Mouse (Mus musculus) liver, embryonic 12.5 days (tissue): Measurements from ENCODE around the gene Hcn2. TPM values are rescaled to one million over a fixed set of nuclear protein-coding genes. Genes with fewer than 3 reads are reported as not detected.

Experiments used
- ATAC-seq: fragments of 200-750 bp; cut with Nextera tagmentation; 2 replicates; pipeline ENCODE4 v1.8.0; 2017; ENCODE audit warnings: moderate number of reproducible peaks, mild to moderate bottlenecking, moderate library complexity
- H3K27ac ChIP-seq: fragments of 300-500 bp; sonication (generic); 2 replicates; pipeline ENCODE4 v1.5.1; 2016; ENCODE audit warnings: mild to moderate bottlenecking
- H3K27me3 ChIP-seq: fragments of 300-500 bp; sonication (generic); replicated peaks from 2 replicates; pipeline ENCODE4 v1.6.1; 2016; ENCODE audit warnings: mild to moderate bottlenecking, moderate library complexity
- H3K36me3 ChIP-seq: fragments of 300-500 bp; sonication (generic); 2 replicates; pipeline ENCODE4 v1.6.1; 2016; ENCODE audit warnings: mild to moderate bottlenecking, moderate library complexity
- H3K4me1 ChIP-seq: fragments of 300-500 bp; sonication (generic); 2 replicates; pipeline ENCODE4 v1.6.1; 2016
- H3K4me2 ChIP-seq: fragments of 300-500 bp; sonication (generic); 2 replicates; pipeline ENCODE4 v1.6.1; 2016; ENCODE audit warnings: mild to moderate bottlenecking, moderate library complexity
- H3K4me3 ChIP-seq: fragments of 300-500 bp; sonication (generic); 2 replicates; pipeline ENCODE4 v1.5.1; 2016; ENCODE audit warnings: mild to moderate bottlenecking, moderate library complexity
- H3K9ac ChIP-seq: fragments of 300-500 bp; sonication (generic); 2 replicates; pipeline ENCODE4 v1.6.1; 2016; ENCODE audit warnings: mild to moderate bottlenecking, moderate library complexity
- H3K9me3 ChIP-seq: fragments of 300-500 bp; sonication (generic); replicated peaks from 2 replicates; pipeline ENCODE4 v1.6.1; 2016; ENCODE audit warnings: mild to moderate bottlenecking, moderate library complexity
- WGBS: fragments of 180-500 bp; shearing (Covaris S2); methylation state at CpG from one replicate; pipeline ENCODE4 v1.1.7; 2016; ENCODE audit not compliant: insufficient replicate concordance; 5-methylcytosine and 5-hydroxymethylcytosine counted together
- polyA plus RNA-seq: library from polyadenylated mRNA; unstranded; fragments of >200 nt; fragmentation: Nextera tagmentation; extraction: Ambion mirVana; gene quantifications from 2 replicates; pipeline ENCODE4 v1.2.1, GENCODE M21; 2016

The Hcn2 gene
- 0.11 TPM in 1 of 2 replicates, not detected in the other for polyA plus RNA-seq

DNA sequence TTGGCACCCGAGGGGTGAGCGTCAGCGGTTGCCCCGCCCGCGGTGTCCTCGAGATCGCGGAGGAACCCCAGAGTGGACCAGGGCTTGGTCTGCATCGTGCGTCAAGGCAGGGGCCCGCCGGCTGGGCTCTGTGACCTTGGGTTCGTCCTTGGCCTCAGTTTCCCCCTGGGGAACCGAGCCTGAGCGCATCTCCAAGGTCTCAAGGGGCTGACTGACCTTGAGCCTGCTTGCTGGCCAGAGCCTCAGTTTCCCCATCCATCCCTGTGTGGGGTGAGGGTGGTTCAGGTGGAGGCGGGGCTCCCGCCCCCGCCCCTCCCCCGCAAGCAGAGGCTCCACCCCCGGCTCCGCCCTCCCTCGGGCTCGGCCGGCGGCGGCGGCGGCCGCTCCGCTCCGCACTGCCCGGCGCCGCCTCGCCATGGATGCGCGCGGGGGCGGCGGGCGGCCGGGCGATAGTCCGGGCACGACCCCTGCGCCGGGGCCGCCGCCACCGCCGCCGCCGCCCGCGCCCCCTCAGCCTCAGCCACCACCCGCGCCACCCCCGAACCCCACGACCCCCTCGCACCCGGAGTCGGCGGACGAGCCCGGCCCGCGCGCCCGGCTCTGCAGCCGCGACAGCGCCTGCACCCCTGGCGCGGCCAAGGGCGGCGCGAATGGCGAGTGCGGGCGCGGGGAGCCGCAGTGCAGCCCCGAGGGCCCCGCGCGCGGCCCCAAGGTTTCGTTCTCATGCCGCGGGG lies at the start of gene Hcn2:
TSS of gene Hcn2 (plus strand) at position 381 of the 734 bp plus-strand sequence.
- no peaks in the 10 kb centered on the region for H3K9me3 ChIP-seq
- no peak for ATAC-seq
- WGBS = 2% methylated on average over 58 of the region's 91 CpGs
- peaks cover 78% of the 10 kb centered on the region for H3K27me3 ChIP-seq
- peak within 1 kb of the TSS; percentile 66 for H3K4me3 ChIP-seq
- no peak within 1 kb of the TSS for H3K27ac ChIP-seq
- peak within 1 kb of the TSS; percentile 86 for H3K4me2 ChIP-seq
- H3K9ac ChIP-seq = peak within 1 kb of the TSS; percentile 41; the same call in 1 of the 2 replicates
- peaks cover 9% of the 10 kb centered on the region for H3K36me3 ChIP-seq
- peaks cover 44% of the 10 kb centered on the region for H3K4me1 ChIP-seq

DNA sequence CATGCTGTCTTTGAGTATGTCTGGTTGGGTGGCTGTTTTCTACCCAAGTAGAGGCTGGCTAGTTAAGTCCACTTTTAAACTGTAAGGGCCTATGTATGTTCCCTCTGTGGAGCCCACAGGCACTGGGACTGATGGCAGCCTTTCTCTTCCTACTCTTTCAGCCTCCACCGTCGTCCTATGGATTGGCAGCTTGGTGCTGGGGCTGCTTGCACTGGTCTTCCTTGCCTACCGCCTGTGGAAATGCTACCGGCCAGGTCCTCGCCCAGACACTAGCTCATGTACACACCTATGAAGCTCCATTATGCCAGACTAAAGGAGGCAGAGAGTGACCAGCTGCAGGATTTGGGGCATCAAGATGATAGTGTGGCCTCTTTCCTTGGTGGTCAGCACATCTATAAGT lies 48.4 kb upstream of the Hcn2 start:
- no peak for ATAC-seq
- H3K27ac ChIP-seq = no peak overlapping the region
- H3K4me3 ChIP-seq = no peak overlapping the region
- H3K9ac ChIP-seq = no peak overlapping the region
- 0 out of 2 replicates have a peak, but pooled peaks cover 8% of the 10 kb centered on the region for H3K27me3 ChIP-seq
- WGBS = 65% methylated on average over 5 of the region's 5 CpGs
- peaks cover 28% of the 10 kb centered on the region for H3K4me1 ChIP-seq
- no peaks in the 10 kb centered on the region for H3K9me3 ChIP-seq
- peaks cover 6% of the 10 kb centered on the region for H3K36me3 ChIP-seq
- H3K4me2 ChIP-seq = no peak overlapping the region

DNA sequence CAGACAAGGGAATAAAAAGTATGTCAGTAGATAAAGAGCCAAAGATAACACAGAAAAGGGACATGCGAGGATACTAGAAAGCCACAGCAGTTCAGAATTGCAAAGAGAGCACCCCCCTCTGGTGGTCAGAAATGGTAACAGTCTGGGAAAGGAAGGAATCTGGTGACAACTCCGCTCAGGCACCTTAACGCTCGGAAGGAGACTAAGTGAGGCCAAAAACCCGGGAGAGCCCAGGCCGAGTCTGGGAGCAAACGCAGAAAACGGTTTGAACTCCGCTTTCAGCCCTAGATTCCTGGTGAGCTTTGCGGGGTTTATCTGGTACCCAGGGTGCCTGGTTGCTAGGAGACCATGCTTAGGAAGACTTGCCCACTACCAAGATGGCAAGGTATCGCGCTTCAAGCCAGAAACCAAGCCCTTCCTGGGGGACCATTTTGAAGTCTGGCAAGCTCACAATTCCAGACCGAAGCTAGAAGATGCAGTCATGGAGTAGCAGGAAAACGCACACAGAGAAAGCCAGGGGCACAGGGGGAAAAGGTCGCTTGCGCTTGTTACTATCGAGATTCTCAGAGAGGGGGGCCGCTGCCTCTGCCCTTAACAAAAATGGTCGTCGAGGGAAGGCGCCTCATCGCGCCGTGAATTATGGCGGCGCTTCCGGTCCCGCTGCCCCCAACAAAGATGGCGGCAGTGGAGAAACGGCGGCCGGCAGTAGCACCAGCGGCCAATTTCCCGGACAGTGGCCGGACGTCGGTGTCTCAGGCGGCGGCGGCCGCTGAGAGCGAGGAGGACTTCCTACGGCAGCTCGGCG lies 47.5 kb upstream of the Hcn2 start, which contains the start of gene Tpgs1:
TSS of gene Tpgs1 (plus strand) at position 599 of the 805 bp plus-strand sequence.
- peak within 1 kb of the TSS; percentile 80 for H3K9ac ChIP-seq
- H3K36me3 ChIP-seq = peaks cover 6% of the 10 kb centered on the region
- H3K9me3 ChIP-seq = no peaks in the 10 kb centered on the region
- peak within 1 kb of the TSS; percentile 81 for H3K27ac ChIP-seq
- H3K4me3 ChIP-seq = peak within 1 kb of the TSS; percentile 85
- ATAC-seq = peak; percentile 72
- 0 out of 2 replicates have a peak, but pooled peaks cover 8% of the 10 kb centered on the region for H3K27me3 ChIP-seq
- H3K4me1 ChIP-seq = peaks cover 28% of the 10 kb centered on the region
- WGBS = under 1% methylated on average over 45 of the region's 45 CpGs
- H3K4me2 ChIP-seq = peak within 1 kb of the TSS; percentile 85

DNA sequence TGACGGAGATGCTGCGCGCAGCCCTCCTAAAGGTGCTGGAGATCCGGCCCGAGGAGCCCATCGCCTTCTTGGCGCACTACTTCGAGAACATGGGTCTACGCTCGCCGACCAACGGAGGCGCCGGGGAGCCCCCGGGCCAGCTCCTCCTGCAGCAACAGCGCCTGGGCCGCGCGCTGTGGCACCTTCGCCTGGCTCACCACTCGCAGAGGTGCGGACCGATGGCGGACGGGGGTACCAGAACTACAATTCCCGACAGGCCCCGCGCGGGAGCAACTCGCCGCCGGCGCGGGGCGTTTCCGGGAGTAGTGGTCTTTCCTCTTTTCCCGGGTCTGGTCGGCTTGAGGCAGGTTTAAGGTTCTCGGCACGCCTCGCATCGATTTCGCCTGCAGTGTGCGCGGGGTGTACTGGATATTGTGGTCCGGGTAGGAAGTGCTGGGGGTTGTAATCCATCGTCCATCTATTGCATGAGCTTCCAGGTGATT lies 46.8 kb upstream of the Hcn2 start:
- H3K9ac ChIP-seq = peak overlapping the region; percentile 80
- peak overlapping the region; percentile 85 for H3K4me3 ChIP-seq
- peak overlapping the region; percentile 81 for H3K27ac ChIP-seq
- peaks cover 28% of the 10 kb centered on the region for H3K4me1 ChIP-seq
- peak overlapping the region; percentile 85 for H3K4me2 ChIP-seq
- ATAC-seq = peak; percentile 57
- peaks cover 6% of the 10 kb centered on the region for H3K36me3 ChIP-seq
- no peaks in the 10 kb centered on the region for H3K9me3 ChIP-seq
- 4% methylated on average over 45 of the region's 47 CpGs for WGBS
- 0 out of 2 replicates have a peak, but pooled peaks cover 8% of the 10 kb centered on the region for H3K27me3 ChIP-seq

DNA sequence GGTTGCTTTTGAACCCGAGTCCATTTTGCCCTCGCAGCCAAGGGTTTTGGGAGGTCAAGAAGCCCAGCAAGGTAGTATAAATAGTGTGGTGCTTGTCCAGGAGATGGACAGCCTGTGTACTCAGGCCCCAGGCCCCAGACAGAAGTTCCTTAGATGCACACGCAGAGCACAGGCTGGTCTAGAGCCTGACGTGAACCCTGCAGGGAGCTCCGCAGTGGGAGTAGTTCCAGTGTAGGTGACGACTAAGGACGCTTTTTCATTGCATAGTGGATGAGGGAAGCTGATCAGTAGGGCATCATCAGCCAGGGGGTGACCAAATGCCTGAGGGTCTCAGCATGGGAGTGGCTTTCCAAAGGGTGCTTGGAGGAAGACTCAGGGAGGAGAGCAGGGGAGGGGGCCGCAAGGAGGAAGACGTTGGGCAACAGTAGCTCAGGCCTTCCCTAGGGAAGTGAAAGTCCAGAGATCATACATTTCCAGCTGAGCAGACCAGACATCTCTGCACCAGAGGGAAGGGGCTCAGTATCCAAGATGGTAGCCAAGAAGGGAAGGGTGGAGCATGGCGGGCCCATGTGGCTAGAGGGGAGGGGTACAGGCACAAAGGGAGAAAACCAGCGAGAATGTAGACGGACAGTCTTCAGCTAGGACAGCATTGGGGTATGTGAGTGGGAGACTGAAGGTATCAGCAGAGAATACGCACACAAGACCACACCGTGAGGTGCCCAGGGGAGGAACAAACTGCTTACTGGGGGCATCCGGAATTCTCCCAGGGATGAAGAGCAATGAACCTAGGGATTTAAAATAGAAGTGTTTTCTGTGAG lies 46.2 kb upstream of the Hcn2 start:
- ATAC-seq = peak; percentile 30

DNA sequence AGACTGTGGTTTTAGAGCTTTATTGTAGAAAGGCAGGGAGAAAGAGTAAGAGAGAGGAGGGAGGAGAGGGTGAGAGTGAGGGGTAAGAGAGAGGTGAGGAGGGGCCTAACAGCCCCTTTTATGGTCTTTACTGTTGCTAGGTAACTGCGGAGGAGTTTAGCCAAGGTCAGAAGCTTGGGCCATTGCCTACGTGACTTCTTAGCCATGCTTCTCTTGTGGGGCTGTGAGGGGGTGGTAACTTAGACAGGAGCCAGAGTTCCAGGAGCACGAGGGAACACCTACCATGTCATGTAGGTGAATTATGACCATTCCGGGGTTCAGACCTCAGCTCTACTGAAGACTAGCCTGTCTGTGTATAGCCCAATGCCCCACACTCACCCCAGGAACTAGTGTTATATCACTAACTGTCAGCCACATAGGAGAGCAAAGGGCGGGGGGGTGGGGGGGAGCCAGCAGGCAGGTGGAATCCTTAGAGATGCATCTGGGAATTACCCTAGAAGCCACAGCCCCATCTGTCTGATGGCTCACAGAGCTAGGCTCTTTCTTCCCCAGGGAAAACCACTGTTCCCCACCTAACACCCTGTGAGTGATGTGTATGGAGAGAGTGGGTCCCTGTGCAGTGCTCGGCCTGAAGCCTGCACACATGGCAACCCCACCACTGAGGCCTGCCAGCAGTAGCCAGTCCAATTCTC lies 44.9 kb upstream of the Hcn2 start:
- Histone ChIP-seq H3K4me2 (peak overlapping the region; percentile 21; the same call in 1 of the 2 replicates), H3K4me1 (peaks cover 28% of the 10 kb centered on the region), H3K36me3 (peaks cover 17% of the 10 kb centered on the region), H3K4me3 (no peak overlapping the region), H3K27me3 (peaks cover 13% of the 10 kb centered on the region), H3K27ac (0 out of 2 replicates have a peak overlapping the region, but pooled peaks have one; percentile 5), H3K9me3 (no peaks in the 10 kb centered on the region), H3K9ac (peak overlapping the region; percentile 10; the same call in 1 of the 2 replicates)
- 73% methylated on average over 6 of the region's 6 CpGs for WGBS
- ATAC-seq = no peak

More for the DNA sequence above, 46.2 kb upstream of the Hcn2 start:
- Histone ChIP-seq H3K27ac (peak overlapping the region; percentile 81), H3K9me3 (no peaks in the 10 kb centered on the region), H3K36me3 (peaks cover 7% of the 10 kb centered on the region), H3K27me3 (0 out of 2 replicates have a peak, but pooled peaks cover 7% of the 10 kb centered on the region), H3K4me3 (peak overlapping the region; percentile 85), H3K4me2 (peak overlapping the region; percentile 85), H3K9ac (peak overlapping the region; percentile 80), H3K4me1 (peaks cover 28% of the 10 kb centered on the region)
- 30% methylated on average over 15 of the region's 15 CpGs for WGBS

DNA sequence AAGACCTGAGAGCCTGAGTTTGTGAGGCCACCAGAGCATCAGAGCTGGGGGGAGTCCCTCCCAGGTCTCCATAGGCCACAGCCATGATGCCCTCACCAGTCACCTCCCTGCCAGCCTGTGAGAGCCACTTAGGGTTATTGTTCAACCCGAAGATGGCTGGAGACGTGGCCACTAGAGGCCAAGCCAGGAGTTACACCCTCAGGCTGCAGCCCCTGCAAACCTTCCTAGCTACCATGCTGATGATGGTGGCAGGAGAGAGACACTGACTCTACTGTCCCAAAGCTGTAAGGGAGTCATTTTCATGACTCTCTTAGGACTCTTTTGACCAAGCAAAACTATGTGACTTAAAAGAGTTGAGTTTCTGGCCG lies 44.4 kb upstream of the Hcn2 start:
- H3K4me2 ChIP-seq = no peak overlapping the region
- no peaks in the 10 kb centered on the region for H3K9me3 ChIP-seq
- ATAC-seq = no peak
- no peak overlapping the region for H3K4me3 ChIP-seq
- no peak overlapping the region for H3K27ac ChIP-seq
- peaks cover 11% of the 10 kb centered on the region for H3K27me3 ChIP-seq
- peaks cover 28% of the 10 kb centered on the region for H3K4me1 ChIP-seq
- no peak overlapping the region for H3K9ac ChIP-seq
- peaks cover 17% of the 10 kb centered on the region for H3K36me3 ChIP-seq
- WGBS = 75% methylated on average over 3 of the region's 3 CpGs

DNA sequence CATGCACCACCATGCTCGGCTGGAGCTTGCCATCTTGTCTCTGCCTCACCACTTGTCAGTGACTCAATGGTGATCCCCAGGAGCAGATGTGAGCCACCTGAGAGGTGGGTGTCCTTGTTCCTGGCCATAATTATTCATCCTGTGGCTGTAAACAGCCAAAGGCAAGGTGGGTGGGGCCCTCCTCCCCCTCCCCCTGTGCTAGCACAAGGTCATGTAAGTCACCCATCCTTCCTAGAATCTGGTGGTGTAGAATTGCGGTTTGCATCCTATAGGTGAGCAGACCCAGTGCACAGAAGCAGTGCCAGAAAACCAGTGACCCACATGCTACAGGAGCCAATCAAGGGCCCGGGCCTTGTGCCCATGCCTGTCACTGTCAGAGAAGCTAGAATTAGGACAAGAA lies 43.4 kb upstream of the Hcn2 start:
- Histone ChIP-seq H3K27ac (no peak overlapping the region), H3K9ac (no peak overlapping the region), H3K27me3 (peaks cover 11% of the 10 kb centered on the region), H3K4me3 (no peak overlapping the region), H3K4me1 (peaks cover 28% of the 10 kb centered on the region), H3K4me2 (no peak overlapping the region), H3K9me3 (no peaks in the 10 kb centered on the region), H3K36me3 (peaks cover 17% of the 10 kb centered on the region)
- 75% methylated on average over 3 of the region's 3 CpGs for WGBS
- no peak for ATAC-seq

DNA sequence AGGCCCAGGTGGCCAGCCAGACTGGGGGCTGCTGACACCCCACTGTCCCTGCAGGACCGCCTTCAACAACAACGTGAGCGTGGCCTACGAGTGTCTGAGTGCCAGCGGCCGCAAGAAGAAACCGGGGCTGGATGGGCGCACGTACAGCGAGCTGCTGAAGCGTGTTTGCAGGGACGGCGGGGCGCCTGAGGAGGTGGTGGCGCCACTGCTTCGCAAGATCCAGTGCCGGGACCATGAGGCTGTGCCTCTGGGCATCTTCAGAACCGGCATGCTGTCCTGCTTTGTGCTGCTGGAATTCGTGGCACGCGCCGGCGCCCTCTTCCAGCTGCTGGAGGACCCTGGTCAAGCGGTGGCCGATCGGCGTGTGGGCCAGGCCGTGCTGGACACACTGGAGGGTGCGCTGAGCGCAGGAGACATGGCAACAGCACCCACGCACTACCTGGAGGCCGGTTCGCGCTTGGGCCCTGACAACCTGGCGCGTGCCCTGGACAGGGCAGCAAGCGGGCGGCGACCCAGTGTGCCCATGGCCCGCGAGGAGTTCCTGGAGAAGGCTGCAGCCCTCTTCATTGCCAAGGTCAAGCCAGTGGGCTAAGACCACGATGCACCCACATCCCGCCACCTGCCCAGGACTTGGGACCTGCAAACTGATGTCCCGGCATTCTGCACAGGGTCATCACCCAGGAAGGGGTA lies 40.9 kb upstream of the Hcn2 start:
- no peak overlapping the region for H3K9ac ChIP-seq
- no peaks in the 10 kb centered on the region for H3K9me3 ChIP-seq
- no peak for ATAC-seq
- no peak overlapping the region for H3K27ac ChIP-seq
- peaks cover 21% of the 10 kb centered on the region for H3K27me3 ChIP-seq
- H3K4me1 ChIP-seq = peaks cover 19% of the 10 kb centered on the region
- no peak overlapping the region for H3K4me2 ChIP-seq
- H3K4me3 ChIP-seq = no peak overlapping the region
- peaks cover 17% of the 10 kb centered on the region for H3K36me3 ChIP-seq
- 53% methylated on average over 44 of the region's 44 CpGs for WGBS

DNA sequence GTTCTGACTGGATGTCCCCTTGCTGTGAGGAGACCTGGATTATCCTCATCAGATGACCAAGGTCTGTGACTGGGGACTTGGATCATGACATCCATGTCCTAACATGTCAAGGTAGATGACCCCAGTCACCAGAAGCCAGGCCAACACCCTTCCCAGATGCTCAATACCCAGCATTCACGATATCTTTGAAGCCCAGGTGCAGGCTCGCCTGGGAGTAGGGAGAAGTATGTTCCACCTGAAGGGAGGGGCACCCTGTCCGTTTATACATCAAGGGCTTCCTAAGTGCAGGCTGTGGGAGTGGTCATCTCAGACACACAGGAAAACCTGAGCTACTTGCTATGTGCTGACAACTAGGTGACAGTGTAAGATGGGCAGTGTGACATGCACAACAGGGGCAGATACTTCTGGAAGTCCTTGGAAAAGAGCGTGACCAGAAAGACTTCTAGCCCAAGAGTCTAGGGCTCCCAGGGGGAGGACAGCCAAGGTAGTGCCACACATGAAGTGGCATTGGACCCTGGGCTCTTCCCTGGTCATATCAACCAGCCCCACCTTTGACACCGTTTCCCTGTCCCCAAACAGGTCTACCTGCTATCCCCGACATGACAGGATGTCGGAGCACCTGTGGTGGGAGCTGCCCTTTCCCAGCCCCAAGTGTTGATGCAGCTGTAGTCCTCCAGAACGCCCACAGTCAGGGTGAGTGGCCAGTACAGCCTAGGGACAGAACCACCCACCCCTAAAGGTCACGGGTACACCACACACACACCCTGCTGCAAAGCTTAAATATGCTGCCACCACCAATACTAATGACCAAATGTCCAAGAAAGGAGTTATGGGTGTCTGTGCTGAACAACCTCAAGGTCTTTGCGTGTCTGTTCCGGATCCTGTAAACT lies 35.6 kb upstream of the Hcn2 start:
- Histone ChIP-seq H3K4me2 (peak overlapping the region; percentile 87), H3K27me3 (peaks cover 14% of the 10 kb centered on the region), H3K36me3 (peaks cover 28% of the 10 kb centered on the region), H3K9me3 (no peaks in the 10 kb centered on the region), H3K9ac (peak overlapping the region; percentile 70), H3K27ac (peak overlapping the region; percentile 96), H3K4me1 (peaks cover 41% of the 10 kb centered on the region), H3K4me3 (peak overlapping the region; percentile 94)
- WGBS = 26% methylated on average over 11 of the region's 11 CpGs
- ATAC-seq = peak; percentile 18
